Mouse (Mus musculus): ENCODE measurements at regions not wholly inside any gene's neighbourhood (a gene's known extent, or its start where the extent isn't known, plus 50 kb on each side); places are given as distances from the start of the nearest gene placed in this dataset.

GRCm38 (mm10) chr9:17454397-17454796 is 837.5 kb upstream of the Chordc1 start:
- DNase-seq, result no peak

- no peak for DNase-seq
These were observed 825.5 kb upstream of the Chordc1 start for GRCm38 (mm10) chr9:17466379-17466778.

GRCm38 (mm10) chr9:17484701-17485422 is 807.1 kb upstream of the Chordc1 start:
- no peak for DNase-seq

- no peak for DNase-seq
These were observed 791.7 kb upstream of the Chordc1 start for GRCm38 (mm10) chr9:17500161-17500756.

- DNase-seq, result no peak
These were observed 783.2 kb upstream of the Chordc1 start for GRCm38 (mm10) chr9:17508744-17509143.

GRCm38 (mm10) chr9:17556186-17556585 is 735.7 kb upstream of the Chordc1 start:
- DNase-seq, result no peak

GRCm38 (mm10) chr9:17557611-17558370 is 734.1 kb upstream of the Chordc1 start:
- peak; percentile 2 for DNase-seq

GRCm38 (mm10) chr9:17567784-17568518 is 724.0 kb upstream of the Chordc1 start:
- no peak for DNase-seq

GRCm38 (mm10) chr9:17587558-17587957 is 704.4 kb upstream of the Chordc1 start:
- no peak for DNase-seq

- DNase-seq, result no peak
These were observed 703.9 kb upstream of the Chordc1 start for GRCm38 (mm10) chr9:17587968-17588550.

- no peak for DNase-seq
These were observed 680.8 kb upstream of the Chordc1 start for GRCm38 (mm10) chr9:17611146-17611545.

- DNase-seq, result no peak
These were observed 649.4 kb upstream of the Chordc1 start for GRCm38 (mm10) chr9:17642513-17642912.

GRCm38 (mm10) chr9:17645882-17646626 is 645.9 kb upstream of the Chordc1 start:
- DNase-seq, result no peak

- DNase-seq, result no peak
These were observed 638.1 kb upstream of the Chordc1 start for GRCm38 (mm10) chr9:17653818-17654217.

- no peak for DNase-seq
These were observed 627.8 kb upstream of the Chordc1 start for GRCm38 (mm10) chr9:17664113-17664512.

GRCm38 (mm10) chr9:17668260-17668659 is 623.7 kb upstream of the Chordc1 start:
- DNase-seq, result no peak

- no peak for DNase-seq
These were observed 616.4 kb upstream of the Chordc1 start for GRCm38 (mm10) chr9:17675519-17675918.

All from gastrocnemius, postnatal 10 days (tissue).